Mouse (Mus musculus) bone marrow, adult 2 months (tissue): ENCODE results near the gene Dennd5b. TPM values are rescaled to one million over a fixed set of nuclear protein-coding genes. Genes with fewer than 3 reads are reported as not detected.
"Not testable (repeated sequence)": the region's sequence is repeated elsewhere in the genome, so short reads cannot be mapped to it uniquely, and the experiment has no call there.

Experiments
- H3K27ac ChIP-seq: fragments of 200-500 bp; 2 replicates; pipeline ENCODE4 v1.5.1; 2012; ENCODE audit warnings: low read depth, mild to moderate bottlenecking, control low read depth, inconsistent platforms, low read length; ENCODE audit not compliant: control insufficient read depth, poor library complexity, insufficient read depth
- H3K4me1 ChIP-seq: fragments of 200-500 bp; 2 replicates; pipeline ENCODE4 v1.6.1; 2011; ENCODE audit warnings: low read length; ENCODE audit not compliant: control insufficient read depth, insufficient read depth
- H3K4me3 ChIP-seq: fragments of 200-500 bp; replicated peaks from 2 replicates; pipeline ENCODE3; 2011; ENCODE audit warnings: mild to moderate bottlenecking, low read depth, low read length, control low read depth; ENCODE audit not compliant: control insufficient read depth
- CTCF ChIP-seq: fragments of 200-500 bp; IDR thresholded peaks from 2 replicates; pipeline ENCODE4 v1.5.1; 2011; ENCODE audit warnings: low read length, control low read depth; ENCODE audit not compliant: control insufficient read depth, insufficient read depth
- POLR2A ChIP-seq: fragments of 200-500 bp; IDR thresholded peaks from 2 replicates; pipeline ENCODE4 v1.6.1; 2011; ENCODE audit warnings: low read depth, mild to moderate bottlenecking, control low read depth, low read length, borderline replicate concordance; ENCODE audit not compliant: control insufficient read depth
- WGBS: fragments of 180-500 bp; shearing (Covaris S2); methylation state at CpG from one replicate; pipeline ENCODE4 v1.1.7; 2018; 5-methylcytosine and 5-hydroxymethylcytosine counted together
- polyA plus RNA-seq: library from polyadenylated mRNA; stranded (reverse); fragments of >200 nt; gene quantifications from 2 replicates; pipeline ENCODE4 v1.2.4, GENCODE M21; 2011; ENCODE audit warnings: low replicate concordance; ENCODE audit not compliant: missing spikeins, insufficient read depth, insufficient read length

Gene Dennd5b
- polyA plus RNA-seq, 1 experiment = 3.0 TPM

DNA sequence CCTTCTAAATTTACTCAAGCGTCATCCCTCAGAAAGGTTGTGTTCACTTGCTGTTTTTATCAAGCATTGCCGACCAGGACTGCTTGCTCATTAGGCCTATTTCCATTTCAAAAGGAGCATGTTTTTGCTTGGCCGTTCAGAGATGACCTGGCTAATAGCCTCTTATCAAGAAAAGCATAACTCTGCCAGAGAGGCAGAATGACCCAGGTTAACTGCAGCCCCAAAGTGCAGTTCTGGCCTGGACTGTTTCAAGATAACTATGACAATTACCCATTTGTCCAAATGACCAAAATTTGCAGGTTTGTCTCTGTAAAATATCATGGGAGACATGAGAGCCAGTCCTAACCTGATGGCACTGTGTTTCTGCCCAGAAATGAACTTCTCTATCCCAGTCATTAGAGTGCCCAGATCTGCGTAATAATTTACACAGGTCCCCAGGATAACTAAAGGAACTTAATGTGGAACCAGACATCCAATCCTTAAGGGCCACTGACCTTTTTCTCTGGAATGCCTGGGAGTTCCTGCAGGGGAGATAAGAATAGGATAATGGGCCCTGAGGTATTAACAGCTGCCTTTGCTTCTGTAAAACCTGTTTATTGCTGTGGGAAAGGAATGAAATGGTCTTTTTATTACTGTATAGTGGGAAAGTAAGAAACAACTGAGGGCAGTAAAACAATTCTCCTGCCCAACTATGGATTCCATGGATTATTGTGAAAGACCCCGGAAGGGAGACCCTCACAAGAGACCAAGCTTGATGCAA is 33.1 kb upstream of the Dennd5b start:
- no peak overlapping the region for H3K27ac ChIP-seq
- H3K4me3 ChIP-seq = no peak overlapping the region
- TF ChIP-seq CTCF = no peak
- WGBS = 67% methylated on average over 5 of the region's 5 CpGs
- no peaks in the 10 kb centered on the region for H3K4me1 ChIP-seq

DNA sequence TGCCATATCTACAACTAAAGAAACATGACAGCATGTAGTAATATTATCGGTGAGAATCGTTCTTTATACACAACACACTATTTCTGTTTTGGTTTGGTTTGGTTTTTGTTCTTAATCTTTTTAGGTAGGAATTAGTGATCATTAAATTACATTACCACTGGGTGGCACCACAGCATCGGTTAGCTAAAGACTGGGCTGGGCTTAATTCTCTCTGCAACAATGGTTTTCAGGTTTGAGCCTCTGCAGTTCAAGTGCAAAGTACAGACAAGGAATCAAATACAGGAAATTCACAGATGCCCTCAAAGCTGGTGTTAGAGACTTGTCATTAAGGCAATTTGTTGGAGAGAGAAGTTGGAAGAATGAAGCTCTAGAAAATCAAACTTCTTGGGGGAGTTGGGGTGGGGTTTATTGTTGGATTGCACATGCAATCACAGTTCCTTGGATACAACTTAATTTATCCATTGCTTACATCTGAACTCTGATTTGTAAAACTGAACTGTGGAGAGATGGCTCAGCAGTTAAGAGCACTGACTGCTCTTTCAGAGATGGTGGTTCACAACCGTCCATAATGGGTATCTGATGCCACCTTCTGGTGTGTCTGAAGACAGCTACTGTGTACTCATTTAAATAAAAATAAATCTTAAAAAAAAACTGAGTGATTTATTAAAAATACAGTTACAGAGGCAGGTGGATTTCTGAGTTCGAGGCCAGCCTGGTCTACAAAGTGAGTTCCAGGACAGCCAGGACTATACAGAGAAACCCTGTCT is 31.0 kb upstream of the Dennd5b start:
- WGBS = 22% methylated on average over 5 of the region's 5 CpGs
- TF ChIP-seq CTCF = peak; percentile 40
- TF ChIP-seq POLR2A = no peak
- Histone ChIP-seq H3K27ac (no peak overlapping the region), H3K4me3 (no peak overlapping the region), H3K4me1 (no peaks in the 10 kb centered on the region)

- TF ChIP-seq CTCF (no peak), POLR2A (no peak)
- no peaks in the 10 kb centered on the region for H3K4me1 ChIP-seq
- no peak overlapping the region for H3K27ac ChIP-seq
- WGBS = 53% methylated on average over 3 of the region's 3 CpGs
- H3K4me3 ChIP-seq = no peak overlapping the region
These were observed 29.6 kb upstream of the Dennd5b start for GRCm38 (mm10) chr6:149131111-149131510.

DNA sequence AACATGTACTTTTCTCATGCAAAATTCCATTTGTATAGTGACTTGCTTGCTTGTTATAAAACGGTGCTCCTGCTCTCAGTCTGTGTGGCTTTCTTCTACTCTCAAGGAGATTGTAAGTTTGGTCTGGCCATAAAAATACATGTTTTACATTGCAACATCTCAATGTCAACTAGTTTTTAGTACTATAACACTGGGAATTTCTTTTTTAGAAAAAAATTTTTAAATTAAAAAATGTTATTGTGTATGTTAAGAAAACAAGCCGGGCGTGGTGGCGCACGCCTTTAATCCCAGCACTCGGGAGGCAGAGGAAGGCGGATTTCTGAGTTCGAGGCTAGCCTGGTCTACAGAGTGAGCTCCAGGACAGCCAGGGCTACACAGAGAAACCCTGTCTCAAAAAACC is 28.4 kb upstream of the Dennd5b start, which contains the start of gene Gm10203:
Gene Gm10203 (plus strand): TSS at position 301 of the 400 bp plus-strand sequence.
- H3K27ac ChIP-seq, H3K4me1 ChIP-seq, H3K4me3 ChIP-seq: not testable (repeated sequence)
- 89% methylated on average over 8 of the region's 8 CpGs for WGBS

DNA sequence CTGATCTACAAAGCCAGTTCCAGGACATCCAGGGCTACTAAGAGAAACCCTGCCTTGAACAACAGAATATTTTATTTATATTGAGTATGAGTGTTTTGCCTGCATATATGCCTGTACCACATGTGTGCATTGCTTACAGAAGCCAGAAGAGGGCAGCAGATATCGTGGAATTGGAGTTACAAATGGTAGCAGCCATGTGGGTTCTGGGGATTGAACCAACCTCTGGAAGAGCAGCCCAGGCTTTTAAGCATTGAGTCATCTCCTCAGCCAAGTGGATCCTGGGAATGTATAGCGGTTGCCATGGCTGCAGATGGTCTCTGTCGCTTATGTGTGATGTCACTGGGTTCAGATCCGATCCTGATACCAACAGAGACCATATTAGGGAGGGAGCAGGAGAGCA is 25.2 kb upstream of the Dennd5b start:
- 77% methylated on average over 4 of the region's 4 CpGs for WGBS
- Histone ChIP-seq H3K4me3 (no peak overlapping the region), H3K27ac (no peak overlapping the region), H3K4me1 (no peaks in the 10 kb centered on the region)
- TF ChIP-seq POLR2A = no peak
- 0 out of 2 replicates have a peak, but pooled peaks have one; percentile 12 for TF ChIP-seq CTCF

DNA sequence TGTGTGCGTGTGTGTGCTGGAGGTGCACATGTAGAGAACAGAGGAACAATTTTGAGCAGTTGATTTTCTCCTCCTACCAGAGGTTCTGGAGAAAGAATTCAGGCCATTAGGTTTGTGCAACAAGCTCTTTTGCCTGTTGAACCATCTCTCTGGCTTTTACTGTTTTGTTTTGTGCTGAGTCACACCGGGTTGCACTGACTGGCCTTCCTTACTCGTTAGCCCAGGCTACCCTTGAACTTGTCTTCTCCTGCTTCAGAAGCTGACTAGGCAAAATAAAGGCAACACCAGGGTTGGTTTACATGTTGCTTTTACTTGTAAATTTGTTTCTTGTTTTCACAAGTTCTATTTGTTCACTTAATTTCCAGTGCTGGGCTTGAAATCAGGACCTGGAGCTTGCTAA is 21.6 kb upstream of the Dennd5b start:
- no peaks in the 10 kb centered on the region; the same call in 1 of the 2 replicates for H3K4me1 ChIP-seq
- WGBS = 73% methylated on average over 3 of the region's 3 CpGs
- no peak overlapping the region for H3K27ac ChIP-seq
- TF ChIP-seq CTCF = no peak
- no peak for TF ChIP-seq POLR2A
- H3K4me3 ChIP-seq = no peak overlapping the region

DNA sequence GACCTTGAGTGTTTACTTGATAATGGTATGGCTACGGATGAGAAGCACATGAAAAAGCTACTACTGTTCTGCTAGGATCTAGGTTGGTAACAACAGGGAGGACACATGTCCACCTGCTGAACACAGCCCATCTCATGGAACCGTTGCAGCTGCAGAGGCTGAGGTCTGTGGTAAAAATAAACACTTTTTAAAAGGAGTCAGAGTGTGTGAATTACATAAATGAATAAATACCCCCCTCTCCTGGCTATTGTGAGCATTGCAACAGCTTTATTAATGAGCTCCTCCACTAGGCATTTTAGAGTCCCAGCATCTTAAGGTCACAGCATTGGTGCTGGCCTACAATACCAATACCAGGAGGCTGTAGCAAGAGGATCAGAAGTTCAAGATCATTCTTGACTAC is 18.4 kb upstream of the Dennd5b start:
- no peak for TF ChIP-seq POLR2A
- no peak for TF ChIP-seq CTCF
- no peaks in the 10 kb centered on the region; the same call in 1 of the 2 replicates for H3K4me1 ChIP-seq
- 33% methylated on average over 2 of the region's 2 CpGs for WGBS
- no peak overlapping the region for H3K27ac ChIP-seq
- no peak overlapping the region for H3K4me3 ChIP-seq

- 77% methylated on average over 2 of the region's 2 CpGs for WGBS
- Histone ChIP-seq H3K4me1 (no peaks in the 10 kb centered on the region; the same call in 1 of the 2 replicates), H3K27ac (no peak overlapping the region), H3K4me3 (no peak overlapping the region)
- TF ChIP-seq CTCF = no peak
- TF ChIP-seq POLR2A = no peak
These were observed 17.5 kb upstream of the Dennd5b start for GRCm38 (mm10) chr6:149118935-149119334.
